Mouse (Mus musculus) midbrain, embryonic 12.5 days (tissue): ENCODE results near the gene Nrarp. TPM values are rescaled to one million over a fixed set of nuclear protein-coding genes. Genes with fewer than 3 reads are reported as not detected.
A peak's percentile ranks its signal among the peaks of the same experiment; 100 is the strongest.

ENCODE experiments used
- ATAC-seq: fragments of 200-750 bp; cut with Nextera tagmentation; 2 replicates; pipeline ENCODE4 v1.8.0; 2017; ENCODE audit warnings: low read depth, moderate TSS enrichment, moderate library complexity; ENCODE audit not compliant: low FRiP score
- H3K27ac ChIP-seq: fragments of 300-500 bp; sonication (generic); replicated peaks from 2 replicates; pipeline ENCODE4 v1.5.1; 2016; ENCODE audit warnings: mild to moderate bottlenecking
- H3K27me3 ChIP-seq: fragments of 300-500 bp; sonication (generic); 2 replicates; pipeline ENCODE4 v1.6.1; 2016; ENCODE audit warnings: mild to moderate bottlenecking
- H3K36me3 ChIP-seq: fragments of 300-500 bp; sonication (generic); 2 replicates; pipeline ENCODE4 v1.6.1; 2016
- H3K4me1 ChIP-seq: fragments of 300-500 bp; sonication (generic); 2 replicates; pipeline ENCODE4 v1.6.1; 2016
- H3K4me2 ChIP-seq: fragments of 300-500 bp; sonication (generic); replicated peaks from 2 replicates; pipeline ENCODE4 v1.6.1; 2016; ENCODE audit warnings: mild to moderate bottlenecking, moderate library complexity
- H3K4me3 ChIP-seq: fragments of 300-500 bp; sonication (generic); 2 replicates; pipeline ENCODE4 v1.5.1; 2016; ENCODE audit warnings: mild to moderate bottlenecking
- H3K9ac ChIP-seq: fragments of 300-500 bp; sonication (generic); replicated peaks from 2 replicates; pipeline ENCODE4 v1.6.1; 2016; ENCODE audit warnings: mild to moderate bottlenecking, moderate library complexity
- H3K9me3 ChIP-seq: fragments of 300-500 bp; sonication (generic); 2 replicates; pipeline ENCODE4 v1.6.1; 2016; ENCODE audit warnings: mild to moderate bottlenecking
- WGBS: fragments of 180-500 bp; shearing (Covaris S2); methylation state at CpG from one replicate; pipeline ENCODE4 v1.1.7; 2016; 5-methylcytosine and 5-hydroxymethylcytosine counted together
- polyA plus RNA-seq: library from polyadenylated mRNA; unstranded; fragments of >200 nt; fragmentation: Nextera tagmentation; extraction: Ambion mirVana; gene quantifications from 2 replicates; pipeline ENCODE4 v1.2.1, GENCODE M21; 2016

The Nrarp gene
- polyA plus RNA-seq, 1 experiment from 2014 or later = 91.2 TPM

DNA sequence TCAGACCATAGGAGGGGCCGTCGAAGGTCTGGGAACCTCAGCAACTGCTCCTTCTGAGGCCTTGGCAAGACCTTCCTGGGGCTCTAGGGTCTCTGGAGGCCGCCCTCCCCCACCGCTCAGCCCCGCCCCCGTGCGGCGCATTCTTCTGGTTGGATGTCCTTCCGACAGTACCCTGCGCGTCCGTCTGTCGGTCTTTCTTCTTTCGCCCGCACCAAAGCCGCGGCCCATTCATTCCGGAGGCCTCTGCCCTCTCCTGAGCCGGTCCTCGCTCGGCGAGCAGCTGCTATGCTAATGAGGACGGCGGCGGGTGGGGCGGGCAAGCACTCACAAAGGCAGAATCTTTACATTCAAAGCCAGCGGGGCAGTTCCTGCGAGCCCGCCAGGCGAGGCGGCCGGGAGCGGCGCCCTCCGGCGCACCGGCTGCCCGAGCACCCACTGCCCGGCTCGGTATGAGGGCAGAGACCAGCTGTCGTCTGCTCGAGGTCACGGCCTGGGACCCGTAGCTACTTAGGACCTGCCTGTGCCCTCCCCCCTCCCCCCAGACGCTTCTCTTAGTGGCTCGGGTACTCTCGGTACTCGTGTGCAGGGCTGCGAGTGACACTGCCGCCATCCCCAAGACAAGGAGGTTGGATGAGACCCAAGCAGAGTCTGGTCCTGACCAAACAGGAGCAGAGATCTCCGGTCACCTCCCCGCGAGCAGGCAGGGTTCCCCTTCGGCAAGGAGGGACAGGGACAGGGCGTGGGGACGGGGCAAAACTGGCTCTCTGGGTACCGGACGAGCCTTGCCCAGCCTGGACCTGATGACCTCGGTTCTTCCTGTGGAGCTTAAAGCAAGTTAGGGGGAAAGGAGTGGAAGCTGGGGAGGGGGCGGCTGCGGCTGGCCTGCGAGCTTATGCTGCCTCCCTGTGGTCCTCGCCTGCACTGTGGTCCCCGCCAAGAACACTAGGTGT is 5.3 kb downstream of the Nrarp start:
- 1% methylated on average over 61 of the region's 64 CpGs for WGBS
- H3K4me1 ChIP-seq = peaks cover 40% of the 10 kb centered on the region

DNA sequence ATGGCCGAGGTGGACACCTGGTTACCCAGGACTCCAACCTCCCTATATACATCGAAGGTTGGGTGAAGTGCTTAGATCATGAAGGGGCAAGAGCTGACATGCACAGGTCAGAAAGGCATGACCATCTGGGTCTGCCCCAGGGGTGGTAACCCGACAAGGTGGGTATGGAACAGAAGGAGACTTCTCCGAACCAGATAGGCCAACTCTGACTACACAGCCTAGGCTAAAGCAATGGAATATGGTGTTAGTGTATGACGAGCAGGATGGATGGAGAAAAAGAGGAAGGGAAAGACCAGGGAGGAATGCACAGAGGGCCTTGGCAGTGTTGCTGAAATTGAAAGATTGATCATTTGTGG is 6.0 kb downstream of the Nrarp start:
- H3K36me3 ChIP-seq = 0 out of 2 replicates have a peak, but pooled peaks cover 5% of the 10 kb centered on the region
- ATAC-seq = no peak
- H3K9me3 ChIP-seq = no peaks in the 10 kb centered on the region
- peak overlapping the region; percentile 68; the same call in 1 of the 2 replicates for H3K9ac ChIP-seq
- H3K4me2 ChIP-seq = peak overlapping the region; percentile 75
- H3K4me3 ChIP-seq = peak overlapping the region; percentile 46
- WGBS = 31% methylated on average over 5 of the region's 5 CpGs
- H3K27me3 ChIP-seq = 0 out of 2 replicates have a peak, but pooled peaks cover 5% of the 10 kb centered on the region
- H3K27ac ChIP-seq = peak overlapping the region; percentile 98
- peaks cover 40% of the 10 kb centered on the region for H3K4me1 ChIP-seq

More for the DNA sequence above, 5.3 kb downstream of the Nrarp start:
- H3K27ac ChIP-seq = peak overlapping the region; percentile 98
- peak overlapping the region; percentile 75 for H3K4me2 ChIP-seq
- peak overlapping the region; percentile 46 for H3K4me3 ChIP-seq
- ATAC-seq = peak; percentile 83
- H3K36me3 ChIP-seq = 0 out of 2 replicates have a peak, but pooled peaks cover 5% of the 10 kb centered on the region
- 0 out of 2 replicates have a peak, but pooled peaks cover 5% of the 10 kb centered on the region for H3K27me3 ChIP-seq
- H3K9me3 ChIP-seq = no peaks in the 10 kb centered on the region
- peak overlapping the region; percentile 68 for H3K9ac ChIP-seq

DNA sequence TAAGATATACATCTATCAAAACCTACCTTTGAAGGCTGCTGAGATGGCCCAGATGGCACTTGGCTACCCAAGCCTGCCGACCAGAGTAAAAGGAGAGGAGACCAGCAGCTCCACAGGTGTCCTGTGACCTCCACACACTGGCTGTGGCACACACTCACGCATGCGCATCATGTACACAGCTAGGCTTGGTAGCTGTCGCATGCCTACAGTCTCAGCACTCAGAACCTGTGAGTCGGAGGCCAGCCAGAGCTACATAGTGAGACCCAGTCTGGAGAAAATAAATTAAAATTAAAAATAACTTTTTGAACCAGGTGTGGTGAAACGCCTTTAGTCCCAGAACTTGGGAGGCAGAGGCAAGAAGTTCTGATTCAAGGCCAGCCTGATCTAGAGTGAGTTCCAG is 7.3 kb downstream of the Nrarp start:
- Histone ChIP-seq H3K9ac (no peak overlapping the region), H3K9me3 (no peaks in the 10 kb centered on the region), H3K36me3 (0 out of 2 replicates have a peak, but pooled peaks cover 5% of the 10 kb centered on the region), H3K4me1 (peaks cover 36% of the 10 kb centered on the region), H3K27me3 (0 out of 2 replicates have a peak, but pooled peaks cover 5% of the 10 kb centered on the region), H3K4me2 (no peak overlapping the region), H3K4me3 (no peak overlapping the region), H3K27ac (no peak overlapping the region)
- no peak for ATAC-seq
- 87% methylated on average over 6 of the region's 6 CpGs for WGBS

DNA sequence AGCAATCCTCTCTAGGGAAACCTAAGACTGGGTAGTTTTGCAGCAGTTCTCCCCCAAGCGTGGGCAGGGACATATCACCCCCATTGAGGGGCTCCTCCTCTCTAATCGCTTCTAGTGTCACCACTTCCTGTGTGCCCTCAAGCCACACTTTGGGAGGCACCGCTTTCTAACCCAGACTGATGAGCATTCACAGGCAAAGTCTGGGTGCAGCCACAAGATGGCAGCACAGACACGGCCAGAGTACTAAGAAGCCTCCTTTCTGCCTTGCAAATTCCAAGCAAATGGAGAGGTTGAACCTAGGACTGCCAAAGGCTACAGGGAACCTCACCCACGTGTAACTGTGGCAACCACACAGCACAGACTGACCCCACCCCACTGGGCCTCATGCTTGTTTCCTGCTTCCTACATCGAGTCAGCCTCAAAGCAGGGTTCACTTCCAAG is 12.8 kb downstream of the Nrarp start:
- peaks cover 12% of the 10 kb centered on the region for H3K4me1 ChIP-seq
- ATAC-seq = peak; percentile 80
- 0 out of 2 replicates have a peak overlapping the region, but pooled peaks have one; percentile 2 for H3K27ac ChIP-seq
- H3K4me2 ChIP-seq = 0 out of 2 replicates have a peak overlapping the region, but pooled peaks have one; percentile 11
- no peak overlapping the region for H3K4me3 ChIP-seq
- H3K9ac ChIP-seq = no peak overlapping the region
- no peaks in the 10 kb centered on the region for H3K9me3 ChIP-seq
- WGBS = 3% methylated on average over 6 of the region's 6 CpGs
- H3K27me3 ChIP-seq = peaks cover 44% of the 10 kb centered on the region
- no peaks in the 10 kb centered on the region for H3K36me3 ChIP-seq

DNA sequence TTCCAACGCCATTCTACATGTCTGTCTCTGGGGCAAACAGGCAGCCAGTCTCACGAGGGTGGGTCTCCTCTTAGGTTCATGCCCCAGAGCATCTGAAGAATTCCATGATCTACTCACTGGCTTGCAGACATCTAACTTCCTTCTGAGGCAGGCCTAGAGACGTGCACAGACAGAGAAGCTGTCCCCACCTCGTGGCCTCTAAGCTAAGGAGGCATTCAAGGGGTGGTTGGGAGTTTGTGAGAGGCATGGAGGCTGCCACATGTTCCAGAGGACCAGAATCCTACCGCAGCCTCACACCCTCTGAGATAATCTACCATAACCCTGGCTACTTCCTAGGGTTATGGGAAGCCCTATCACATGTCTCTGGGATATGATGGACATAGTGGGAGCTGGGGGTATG is 13.4 kb downstream of the Nrarp start:
- 78% methylated on average over 5 of the region's 5 CpGs for WGBS

DNA sequence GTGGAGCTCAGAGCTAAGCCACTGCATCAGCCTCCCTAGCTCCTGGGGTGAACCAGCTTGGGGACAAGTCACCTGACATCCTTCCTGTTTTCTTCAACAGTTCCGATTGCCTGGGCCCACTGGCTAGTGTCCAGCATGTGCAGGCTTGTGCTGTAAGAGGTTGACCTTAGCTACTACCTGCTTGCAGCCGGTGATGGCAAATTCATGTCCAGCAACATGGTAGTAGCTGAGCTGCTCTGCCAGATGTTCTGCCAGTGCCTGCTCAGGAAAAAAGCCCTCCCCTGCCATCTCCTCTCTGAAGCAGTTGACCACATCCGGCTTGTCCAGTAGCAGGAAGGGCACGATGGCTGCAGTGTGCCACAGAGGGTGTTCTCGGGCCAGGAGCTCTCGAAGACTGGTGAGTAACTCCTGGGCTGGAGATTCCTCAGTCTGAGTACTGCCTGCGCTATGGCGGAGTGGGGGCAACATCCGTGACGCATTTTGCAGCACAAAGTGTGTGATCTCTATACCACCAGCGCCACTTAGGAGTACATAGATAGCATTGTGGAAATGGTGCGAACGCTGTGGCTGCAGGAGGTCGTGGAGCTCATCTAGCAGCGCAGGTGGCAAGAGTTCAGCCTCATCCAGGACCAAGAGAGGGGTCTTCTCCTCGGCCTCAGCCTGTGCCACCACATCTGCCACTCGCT is 14.1 kb downstream of the Nrarp start:
- peaks cover 44% of the 10 kb centered on the region for H3K27me3 ChIP-seq
- H3K36me3 ChIP-seq = peaks cover 2% of the 10 kb centered on the region
- WGBS = 89% methylated on average over 17 of the region's 17 CpGs
- no peaks in the 10 kb centered on the region for H3K9me3 ChIP-seq
- no peak overlapping the region for H3K27ac ChIP-seq
- no peak for ATAC-seq
- H3K4me3 ChIP-seq = no peak overlapping the region
- peaks cover 12% of the 10 kb centered on the region for H3K4me1 ChIP-seq
- no peak overlapping the region for H3K9ac ChIP-seq
- no peak overlapping the region for H3K4me2 ChIP-seq

More for the DNA sequence above, 13.4 kb downstream of the Nrarp start:
- Histone ChIP-seq H3K9me3 (no peaks in the 10 kb centered on the region), H3K36me3 (no peaks in the 10 kb centered on the region), H3K4me3 (no peak overlapping the region), H3K4me1 (peaks cover 12% of the 10 kb centered on the region), H3K27ac (no peak overlapping the region), H3K27me3 (peaks cover 44% of the 10 kb centered on the region), H3K9ac (no peak overlapping the region), H3K4me2 (no peak overlapping the region)
- no peak for ATAC-seq

DNA sequence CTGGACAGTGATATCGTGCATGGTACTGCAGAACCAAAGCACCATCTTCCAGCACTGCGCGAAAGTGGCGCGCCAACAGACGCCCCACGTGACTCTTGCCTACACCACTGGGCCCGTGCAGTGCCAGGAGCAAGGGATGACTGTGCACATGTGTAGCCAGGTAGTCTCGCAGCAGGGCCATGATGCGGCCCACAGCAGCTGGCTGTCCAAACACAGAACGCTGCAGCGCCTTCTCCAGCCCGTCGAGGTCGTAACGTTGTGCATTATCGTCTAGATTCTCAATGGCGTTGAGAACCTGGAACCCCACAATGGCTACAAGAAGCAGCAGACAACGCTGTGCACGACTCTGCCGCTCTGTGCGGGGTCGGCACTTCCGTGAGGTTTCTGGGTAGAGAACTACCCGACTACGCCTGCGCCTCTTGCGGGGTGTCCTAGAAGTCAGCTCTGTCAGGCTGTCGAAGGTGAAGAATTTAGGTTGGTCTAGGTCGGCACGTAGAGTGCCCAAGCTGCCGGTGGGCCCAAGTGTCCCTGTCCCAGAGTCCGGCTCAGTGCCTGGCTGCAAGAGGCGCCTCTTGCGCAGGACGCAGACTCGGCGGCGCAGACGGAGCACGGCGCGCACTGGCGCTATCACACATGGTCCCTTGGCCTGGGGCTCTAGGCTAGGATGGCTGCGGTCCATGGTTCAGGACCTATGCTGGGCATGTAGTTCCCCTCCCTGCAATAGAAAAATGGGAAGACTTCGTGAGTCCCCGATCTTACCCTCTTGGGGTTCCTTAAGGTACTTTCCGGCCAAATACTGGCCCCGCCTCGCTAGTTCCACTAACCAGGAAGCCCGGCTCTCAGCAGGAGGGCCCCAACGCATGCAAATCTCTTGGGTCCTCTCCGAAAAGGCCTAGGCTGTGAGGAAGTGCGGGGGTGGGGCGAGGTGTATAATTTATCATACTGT is 14.9 kb downstream of the Nrarp start:
- Histone ChIP-seq H3K27ac (no peak overlapping the region), H3K27me3 (peaks cover 44% of the 10 kb centered on the region), H3K9me3 (no peaks in the 10 kb centered on the region), H3K4me3 (0 out of 2 replicates have a peak overlapping the region, but pooled peaks have one; percentile 3), H3K9ac (no peak overlapping the region), H3K4me1 (peaks cover 12% of the 10 kb centered on the region), H3K36me3 (peaks cover 11% of the 10 kb centered on the region), H3K4me2 (peak overlapping the region; percentile 21; the same call in 1 of the 2 replicates)
- WGBS = 21% methylated on average over 55 of the region's 55 CpGs
- no peak for ATAC-seq

DNA sequence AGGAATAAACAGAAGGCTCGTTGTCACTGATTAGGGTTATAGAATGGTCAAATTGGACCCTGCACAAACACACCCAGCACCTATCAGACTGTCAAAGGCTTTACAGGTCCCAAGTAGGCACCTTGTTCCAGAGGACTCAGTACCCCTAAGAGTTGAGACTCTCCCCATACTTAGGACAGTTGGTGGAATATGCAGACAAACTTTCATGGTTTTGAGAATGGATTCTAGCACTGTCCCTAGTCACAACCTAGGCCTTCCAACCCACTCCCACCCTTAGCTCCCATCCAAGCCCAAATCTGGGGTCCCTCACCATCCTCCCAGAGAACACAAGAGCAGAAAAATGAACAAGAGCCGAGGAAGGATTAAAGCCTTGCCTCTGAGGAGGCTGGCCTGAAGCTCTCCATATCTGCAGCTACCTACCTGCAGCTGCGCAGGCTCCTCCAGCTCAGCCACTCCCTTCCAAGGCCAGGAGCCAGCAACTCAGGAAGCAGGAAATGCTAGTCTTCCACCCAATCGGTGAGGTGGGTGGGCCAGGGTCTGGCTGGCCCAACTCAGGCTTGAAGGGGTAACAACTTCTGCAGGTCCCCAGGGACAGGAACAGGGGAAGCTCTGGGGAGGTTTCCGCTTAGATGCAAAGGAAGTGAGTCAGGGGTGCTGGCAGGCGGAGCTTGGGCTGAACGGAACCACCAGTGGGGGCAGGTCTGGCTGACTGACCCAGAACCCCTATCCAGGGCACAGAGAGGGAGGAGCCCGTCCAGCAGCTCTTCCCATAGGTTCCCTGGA is 15.8 kb downstream of the Nrarp start, which contains the start of gene Tor4a:
Gene Tor4a, minus strand, starts transcription at position 715 of the 783 bp plus-strand sequence.
- 15% methylated on average over 8 of the region's 8 CpGs for WGBS

DNA sequence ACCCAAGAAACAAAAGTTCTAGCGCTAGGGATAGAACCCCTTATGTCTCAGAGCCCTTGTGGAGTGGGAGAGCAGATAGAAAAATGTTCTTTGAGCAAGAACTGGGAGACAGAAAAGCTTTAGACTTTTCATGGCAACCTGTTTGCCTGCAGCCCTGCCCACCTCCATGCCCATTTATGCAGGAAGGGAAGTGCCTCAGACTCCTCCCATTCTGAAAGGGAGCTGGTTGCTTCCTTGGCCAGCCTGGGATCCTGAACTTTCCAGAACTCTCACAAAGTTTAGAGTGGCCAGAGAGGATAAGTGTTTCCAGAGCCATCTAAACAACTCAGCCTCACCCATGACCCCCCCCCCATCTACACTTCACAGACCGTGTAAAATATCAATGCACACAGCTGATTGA is 16.6 kb downstream of the Nrarp start:
- 14% methylated on average over 2 of the region's 2 CpGs for WGBS
- Histone ChIP-seq H3K4me1 (peaks cover 12% of the 10 kb centered on the region), H3K9ac (no peak overlapping the region), H3K27me3 (peaks cover 44% of the 10 kb centered on the region), H3K4me3 (no peak overlapping the region), H3K27ac (no peak overlapping the region; the same call in 1 of the 2 replicates), H3K9me3 (no peaks in the 10 kb centered on the region), H3K36me3 (peaks cover 28% of the 10 kb centered on the region), H3K4me2 (no peak overlapping the region)
- no peak for ATAC-seq

More for the DNA sequence above, 15.8 kb downstream of the Nrarp start, which contains the start of gene Tor4a:
- Histone ChIP-seq H3K4me3 (0 out of 2 replicates have a peak within 1 kb of the TSS, but pooled peaks have one; percentile 3), H3K9me3 (no peaks in the 10 kb centered on the region), H3K9ac (no peak within 1 kb of the TSS), H3K4me2 (peak within 1 kb of the TSS; percentile 21; the same call in 1 of the 2 replicates), H3K27me3 (peaks cover 44% of the 10 kb centered on the region), H3K27ac (no peak within 1 kb of the TSS; the same call in 1 of the 2 replicates), H3K36me3 (peaks cover 19% of the 10 kb centered on the region), H3K4me1 (peaks cover 12% of the 10 kb centered on the region)
- ATAC-seq = no peak

DNA sequence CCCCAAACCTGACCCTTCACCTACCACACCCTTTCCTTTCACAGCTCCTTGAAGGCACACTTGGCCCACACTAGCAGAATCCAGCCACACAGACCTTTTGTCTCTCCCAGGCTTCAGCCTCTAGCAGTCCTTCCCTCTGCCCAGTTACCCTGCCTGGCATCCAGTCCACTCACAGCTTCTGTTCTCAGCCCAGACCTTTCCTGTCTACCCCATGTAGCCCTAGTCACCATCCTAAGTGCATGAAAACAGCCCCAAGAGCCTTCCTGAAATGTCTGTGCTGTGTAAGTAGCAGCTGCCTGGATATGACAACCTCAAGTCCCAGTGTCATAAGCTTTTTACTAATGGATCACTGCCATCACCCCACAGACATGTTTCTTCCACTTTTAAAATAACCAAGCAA is 17.4 kb downstream of the Nrarp start:
- Histone ChIP-seq H3K27me3 (peaks cover 44% of the 10 kb centered on the region), H3K4me2 (no peak overlapping the region), H3K27ac (no peak overlapping the region), H3K9ac (no peak overlapping the region), H3K36me3 (peaks cover 35% of the 10 kb centered on the region), H3K9me3 (no peaks in the 10 kb centered on the region), H3K4me1 (peaks cover 12% of the 10 kb centered on the region), H3K4me3 (no peak overlapping the region)
- no peak for ATAC-seq
